Mouse (Mus musculus) spleen, postnatal 36 days (tissue): ENCODE results near the gene Gm11634.
"Not testable (repeated sequence)": the region's sequence is repeated elsewhere in the genome, so short reads cannot be mapped to it uniquely, and the experiment has no call there.

ENCODE experiments used
- DNase-seq, 2 experiments: peaks; one replicate each; pipeline ENCODE4 v3.0.0; 2022; ENCODE audit warnings: low spot score in 2 of 2, mixed read lengths in 1 of 2

The Gm11634 gene

DNA sequence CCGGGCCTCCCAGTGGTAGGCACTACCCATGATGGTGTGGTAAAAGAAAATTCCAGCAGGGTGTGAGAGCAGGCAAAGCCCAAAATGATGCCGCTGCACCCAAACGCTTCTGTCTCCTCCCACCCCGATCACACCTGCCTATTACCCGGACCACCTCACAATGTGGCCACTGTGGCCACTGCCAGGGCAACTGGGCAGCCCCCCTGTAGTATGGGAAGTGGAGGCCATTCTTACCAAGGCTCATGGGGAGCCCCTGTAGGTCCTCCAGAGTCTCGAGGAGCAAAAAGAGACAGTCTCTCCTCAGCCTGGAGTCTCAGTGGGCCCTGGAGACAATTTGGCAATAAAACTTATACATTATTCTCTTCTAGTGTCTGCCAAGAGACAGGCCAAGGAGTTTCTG lies at the start of gene Gm11634:
Gene Gm11634 (minus strand): TSS at position 101 of the 400 bp plus-strand sequence.
- no peak for DNase-seq

DNA sequence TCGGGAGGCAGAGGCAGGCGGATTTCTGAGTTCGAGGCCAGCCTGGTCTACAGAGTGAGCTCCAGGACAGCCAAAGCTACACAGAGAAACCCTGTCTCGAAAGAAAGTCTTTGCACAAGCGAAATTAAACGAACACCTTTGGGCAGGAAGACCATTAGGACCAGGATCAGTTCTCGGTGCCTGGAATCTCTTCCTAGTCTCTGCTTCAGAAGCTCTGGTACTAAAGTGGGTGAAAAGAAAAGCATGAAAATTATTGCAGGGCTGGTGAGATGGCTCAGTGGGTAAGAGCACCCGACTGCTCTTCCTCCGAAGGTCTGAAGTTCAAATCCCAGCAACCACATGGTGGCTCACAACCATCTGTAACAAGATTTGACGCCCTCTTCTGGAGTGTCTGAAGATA lies 48.0 kb upstream of the Gm11634 start:
- DNase-seq: not testable (repeated sequence)

- DNase-seq: not testable (repeated sequence)
Measured at GRCm38 (mm10) chr11:101646283-101646794, 47.3 kb upstream of the Gm11634 start.

DNA sequence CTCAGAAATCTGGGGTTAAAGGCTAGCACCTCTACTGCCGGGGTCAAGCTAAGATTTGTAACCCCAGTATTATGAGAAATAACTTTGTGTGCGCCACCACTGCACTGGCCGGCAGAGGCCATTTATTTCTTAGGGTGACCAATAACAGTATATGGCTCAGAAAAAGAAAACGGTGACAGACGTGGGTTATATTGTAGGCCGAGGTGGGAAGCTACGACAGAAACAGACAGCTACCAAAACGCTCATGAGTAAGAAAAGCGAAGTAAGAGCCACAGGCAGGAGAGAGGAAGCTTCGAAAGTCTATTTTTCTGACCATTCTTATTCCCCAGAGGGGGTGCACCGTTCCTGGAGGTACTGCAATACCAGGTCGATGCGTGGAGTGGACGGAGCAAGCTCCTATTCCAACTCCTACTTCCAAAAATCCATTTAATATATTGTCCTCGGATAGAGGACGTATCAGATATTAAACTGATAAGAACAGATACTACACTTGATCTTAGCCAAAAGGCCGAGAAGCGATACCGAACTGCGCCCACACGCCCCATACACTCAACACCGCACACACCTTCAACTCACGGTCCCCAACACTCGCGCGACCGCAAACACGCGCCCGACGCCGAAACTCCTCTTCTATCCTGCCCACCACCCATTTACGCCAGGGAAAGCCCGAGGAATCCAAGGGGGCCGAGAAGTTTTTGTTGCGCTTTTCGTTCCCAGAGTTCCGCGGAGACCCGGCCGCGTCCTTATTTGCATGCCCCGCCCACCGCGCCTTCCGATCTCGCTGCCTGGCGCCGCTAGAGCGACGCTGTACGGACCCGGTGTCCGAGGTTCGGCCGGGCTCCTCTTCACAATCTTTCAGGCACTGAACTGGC lies 46.6 kb upstream of the Gm11634 start:
- DNase-seq: peak; percentile 45 to 63

DNA sequence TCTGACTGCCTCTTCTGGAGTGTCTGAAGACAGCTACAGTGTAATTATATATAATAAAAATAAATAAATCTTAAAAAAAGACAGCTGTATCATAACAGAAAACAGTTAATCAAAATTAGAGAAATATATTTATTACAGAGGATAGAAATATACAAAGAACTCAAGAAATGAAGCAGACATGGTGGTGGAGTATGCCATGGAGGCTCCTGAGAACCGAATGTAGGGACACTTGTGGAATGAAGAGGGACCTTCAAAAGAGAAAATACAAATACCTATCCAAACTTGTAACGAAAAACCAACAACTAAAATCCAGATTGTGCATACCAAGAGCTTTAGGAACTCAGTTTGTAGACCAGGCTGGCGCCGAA lies 46.0 kb upstream of the Gm11634 start:
- DNase-seq: not testable (repeated sequence)

GRCm38 (mm10) chr11:101644591-101644990 lies 45.5 kb upstream of the Gm11634 start:
- DNase-seq: no peak

GRCm38 (mm10) chr11:101642931-101643330 lies 43.9 kb upstream of the Gm11634 start:
- no peak for DNase-seq

GRCm38 (mm10) chr11:101641710-101642642 lies 42.9 kb upstream of the Gm11634 start:
- DNase-seq: not testable (repeated sequence)

DNA sequence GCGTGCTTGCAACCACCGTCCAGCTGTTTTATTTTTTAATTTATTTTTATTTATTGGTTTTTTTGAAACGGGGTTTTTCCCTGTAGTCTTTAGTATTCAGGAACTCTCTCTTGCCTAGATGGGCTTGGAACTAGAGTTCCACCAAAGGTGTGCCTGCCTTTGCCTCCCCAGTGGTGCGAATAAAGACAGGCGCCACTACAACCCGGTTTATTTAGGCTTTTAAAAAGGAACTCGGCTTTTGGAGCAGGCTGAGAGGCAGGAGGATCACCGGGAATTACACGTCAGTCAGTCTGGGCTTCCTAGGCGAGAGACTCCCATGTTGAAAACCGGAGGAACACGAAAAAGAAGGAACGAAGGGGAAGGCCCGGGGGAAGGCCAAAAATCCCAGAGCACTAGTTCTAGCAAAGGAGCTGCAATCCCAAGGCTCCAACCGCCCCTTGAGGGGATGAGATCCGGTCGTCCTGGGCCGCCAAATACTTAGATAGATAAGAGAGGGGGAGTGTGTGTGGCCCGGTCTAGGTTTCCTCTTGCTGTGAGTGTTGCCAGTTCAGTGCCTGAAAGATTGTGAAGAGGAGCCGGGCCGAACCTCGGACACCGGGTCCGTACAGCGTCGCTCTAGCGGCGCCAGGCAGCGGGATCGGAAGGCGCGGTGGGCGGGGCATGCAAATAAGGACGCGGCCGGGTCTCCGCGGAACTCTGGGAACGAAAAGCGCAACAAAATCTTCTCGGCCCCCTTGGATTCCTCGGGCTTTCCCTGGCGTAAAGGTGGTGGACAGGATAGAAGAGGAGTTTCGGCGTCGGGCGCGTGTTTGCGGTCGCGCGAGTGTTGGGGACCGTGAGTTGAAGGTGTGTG lies 42.0 kb upstream of the Gm11634 start:
- DNase-seq: peak; percentile 67 to 71

DNA sequence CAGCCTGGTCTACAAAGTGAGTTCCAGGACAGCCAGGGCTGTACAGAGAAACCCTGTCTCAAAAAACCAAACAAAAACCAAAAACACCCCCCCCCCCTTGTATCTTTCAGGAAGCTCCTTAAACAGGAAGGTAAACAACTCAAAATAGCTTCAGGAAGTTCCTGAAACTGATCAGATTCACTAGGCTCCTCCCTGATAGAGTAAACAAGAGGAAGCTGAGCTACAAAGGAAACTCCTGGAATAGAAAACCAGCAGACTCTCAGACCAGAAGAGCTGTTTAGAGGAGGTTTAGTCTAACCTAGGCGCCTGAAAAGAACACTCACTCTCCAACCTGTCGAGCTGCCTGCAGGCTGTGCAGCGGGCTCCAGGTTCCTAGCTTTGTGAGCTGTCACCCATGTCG lies 40.7 kb upstream of the Gm11634 start:
- DNase-seq: no peak

- no peak for DNase-seq
Measured at GRCm38 (mm10) chr11:101635660-101636059, 36.6 kb upstream of the Gm11634 start.

DNA sequence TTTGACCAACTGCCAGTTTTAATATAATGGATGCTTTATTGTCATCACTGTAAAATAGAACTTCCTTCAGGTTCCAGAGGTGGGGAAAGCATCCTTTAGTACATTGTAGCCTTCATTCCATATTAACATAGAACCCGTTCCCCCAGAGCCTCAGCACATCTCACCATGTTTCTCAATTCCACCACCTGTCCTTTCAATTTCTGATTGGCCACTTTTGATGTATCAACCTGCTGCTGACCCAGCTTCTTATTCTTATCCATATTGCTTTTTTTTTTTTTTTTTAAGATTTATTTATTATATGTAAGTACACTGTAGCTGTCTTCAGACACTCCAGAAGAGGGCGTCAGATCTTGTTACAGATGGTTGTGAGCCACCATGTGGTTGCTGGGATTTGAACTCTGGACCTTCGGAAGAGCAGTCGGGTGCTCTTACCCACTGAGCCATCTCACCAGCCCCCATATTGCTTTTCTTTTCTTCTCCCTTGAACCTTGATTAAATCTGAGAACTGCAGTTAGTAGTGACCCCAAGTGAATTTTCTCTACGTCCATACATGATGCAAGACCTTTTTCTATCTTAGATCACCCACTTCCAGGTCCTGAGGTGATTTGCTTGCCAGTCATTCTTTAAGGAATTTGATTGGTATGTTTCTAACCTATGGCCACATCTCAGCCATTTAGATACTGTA lies 29.8 kb upstream of the Gm11634 start:
- not testable (repeated sequence) for DNase-seq

GRCm38 (mm10) chr11:101627857-101628559 lies 29.0 kb upstream of the Gm11634 start:
- peak; percentile 82 to 86 for DNase-seq

DNA sequence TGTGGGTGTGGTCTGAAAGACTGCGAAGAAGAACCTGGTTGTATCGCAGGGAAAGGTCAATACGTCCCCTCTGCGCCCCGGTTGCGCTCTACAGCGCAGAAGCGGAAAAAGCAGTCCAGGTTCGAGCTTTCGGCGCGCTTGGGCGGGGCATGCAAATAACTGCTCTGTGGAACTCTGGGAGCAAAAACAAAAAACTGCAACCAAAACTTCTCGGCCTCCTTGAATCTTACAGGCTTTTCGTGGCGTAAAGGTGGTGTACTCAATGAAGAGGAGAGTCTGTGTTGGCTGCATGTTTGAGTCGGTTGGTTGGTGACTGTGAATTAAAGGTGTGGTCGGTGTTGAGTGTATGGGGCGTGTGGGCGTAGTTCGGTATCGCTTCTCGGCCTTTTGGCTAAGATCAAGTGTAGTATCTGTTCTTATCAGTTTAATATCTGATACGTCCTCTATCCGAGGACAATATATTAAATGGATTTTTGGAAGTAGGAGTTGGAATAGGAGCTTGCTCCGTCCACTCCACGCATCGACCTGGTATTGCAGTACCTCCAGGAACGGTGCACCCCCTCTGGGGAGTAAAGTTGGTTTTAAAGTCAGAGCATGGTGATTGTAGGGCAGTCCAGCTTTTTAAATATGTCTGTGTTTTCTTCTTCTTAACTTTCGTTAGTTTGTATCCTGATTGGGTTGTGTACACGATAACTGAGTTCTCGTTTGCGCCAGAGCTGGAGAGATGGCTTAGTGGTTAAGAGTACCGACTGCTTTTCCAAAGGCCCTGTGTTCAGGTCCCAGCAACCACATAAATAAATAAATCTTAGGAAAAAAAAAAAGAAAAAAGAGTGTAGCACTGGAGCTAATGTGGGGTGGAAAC lies 28.2 kb upstream of the Gm11634 start, which contains the start of gene Rdm1:
Gene Rdm1 (plus strand): TSS at position 201 of the 862 bp plus-strand sequence.
- DNase-seq: peak; percentile 85 to 89

GRCm38 (mm10) chr11:101626649-101626994 lies 27.6 kb upstream of the Gm11634 start:
- no peak for DNase-seq

DNA sequence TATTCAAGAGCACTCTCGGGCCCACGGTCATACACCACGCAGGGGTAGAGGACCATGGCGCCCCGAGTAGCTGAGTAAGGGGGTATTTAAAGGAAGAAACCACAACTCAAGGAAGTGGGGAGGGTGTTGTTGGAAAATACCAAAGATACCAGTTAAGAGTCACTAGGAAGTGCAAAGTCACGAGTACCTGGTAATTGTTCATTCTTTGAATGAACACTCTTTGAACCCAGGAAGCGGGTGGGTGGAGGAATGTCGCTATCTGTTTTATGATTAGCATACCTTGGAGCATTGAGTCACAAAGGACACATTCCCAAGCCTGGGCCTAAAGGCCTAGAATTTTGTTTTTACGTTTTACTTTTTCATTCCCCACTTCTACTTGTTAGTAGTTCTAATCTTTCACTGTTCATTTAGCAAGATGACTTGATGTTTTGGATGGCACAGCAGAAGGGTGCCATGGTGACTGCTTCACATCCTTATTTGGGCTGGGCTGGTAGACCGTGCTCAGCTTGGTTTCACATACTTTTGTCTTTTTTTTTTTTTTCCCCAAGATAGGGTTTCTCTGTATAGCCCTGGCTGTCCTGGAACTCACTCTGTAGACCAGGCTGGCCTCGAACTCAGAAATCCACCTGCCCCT lies 21.1 kb upstream of the Gm11634 start:
- DNase-seq: not testable (repeated sequence)

DNA sequence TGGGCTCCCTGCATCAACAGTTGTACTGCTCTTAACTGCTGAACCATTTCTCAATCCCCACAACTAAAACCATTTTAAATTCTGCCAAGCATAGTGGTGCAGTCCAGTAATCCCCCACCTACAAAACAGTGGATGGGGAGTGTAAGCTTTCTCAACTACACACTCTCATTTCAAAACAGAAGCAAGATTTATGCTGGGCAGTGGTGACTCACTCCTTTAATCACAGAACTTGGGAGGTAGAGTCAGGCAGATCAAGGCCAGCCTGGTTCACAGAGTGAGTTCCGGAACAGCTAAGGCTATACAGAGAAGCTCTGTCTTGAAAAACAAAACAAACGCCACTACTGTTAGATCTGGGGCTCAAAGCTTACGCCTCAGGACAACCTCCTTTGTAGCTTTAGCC lies 19.5 kb upstream of the Gm11634 start:
- DNase-seq: no peak

GRCm38 (mm10) chr11:101617849-101618248 lies 18.8 kb upstream of the Gm11634 start:
- peak; percentile 38 to 41 for DNase-seq
